Mouse (Mus musculus) intestine, embryonic 14.5 days (tissue): ENCODE results near the gene Mrpl54. TPM values are rescaled to one million over a fixed set of nuclear protein-coding genes. Genes with fewer than 3 reads are reported as not detected.

Experiments
- ATAC-seq: fragments of 200-750 bp; cut with Nextera tagmentation; replicated peaks from 2 replicates; pipeline ENCODE4 v1.8.0; 2017; ENCODE audit warnings: low read depth, moderate number of reproducible peaks, moderate TSS enrichment, moderate library complexity; ENCODE audit not compliant: low FRiP score, low TSS enrichment
- DNase-seq: peaks from one replicate; pipeline ENCODE4 v3.0.0-alpha.2; 2018; ENCODE audit warnings: low spot score
- H3K27ac ChIP-seq: fragments of 300-500 bp; sonication (generic); 2 replicates; pipeline ENCODE4 v1.5.1; 2014; ENCODE audit warnings: low read depth, mild to moderate bottlenecking, control low read depth
- H3K27me3 ChIP-seq: fragments of 300-500 bp; sonication (generic); replicated peaks from 2 replicates; pipeline ENCODE4 v1.6.1; 2014; ENCODE audit warnings: low read length, control low read depth; ENCODE audit not compliant: control insufficient read depth, insufficient read depth
- H3K36me3 ChIP-seq: fragments of 300-500 bp; sonication (generic); 2 replicates; pipeline ENCODE4 v1.6.1; 2014; ENCODE audit warnings: low read length, control low read depth; ENCODE audit not compliant: control insufficient read depth, insufficient read depth
- H3K4me1 ChIP-seq: fragments of 300-500 bp; sonication (generic); replicated peaks from 2 replicates; pipeline ENCODE4 v1.6.1; 2014; ENCODE audit warnings: low read length, control low read depth, mixed read lengths; ENCODE audit not compliant: control insufficient read depth, insufficient read depth
- H3K4me2 ChIP-seq: fragments of 300-500 bp; sonication (generic); 2 replicates; pipeline ENCODE4 v1.6.1; 2014; ENCODE audit warnings: low read length
- H3K4me3 ChIP-seq: fragments of 300-500 bp; sonication (generic); 2 replicates; pipeline ENCODE4 v1.5.1; 2014; ENCODE audit warnings: low read depth, low read length, control low read depth, mixed read lengths
- H3K9ac ChIP-seq: fragments of 300-500 bp; sonication (generic); 2 replicates; pipeline ENCODE4 v1.6.1; 2014; ENCODE audit warnings: mild to moderate bottlenecking, low read length
- H3K9me3 ChIP-seq: fragments of 300-500 bp; sonication (generic); 2 replicates; pipeline ENCODE4 v1.6.1; 2016; ENCODE audit warnings: low read length, control low read depth; ENCODE audit not compliant: control insufficient read depth
- whole genome bisulfite sequencing: fragments of 180-500 bp; shearing (Covaris S2); extraction: QIAGEN DNeasy Blood & Tissue Kit; methylation state at CpG from one replicate; pipeline ENCODE4 v1.1.7; 2014; 5-methylcytosine and 5-hydroxymethylcytosine counted together
- polyA plus RNA-seq: library from polyadenylated mRNA; unstranded; fragments of >200 nt; fragmentation: Nextera tagmentation; extraction: Ambion mirVana; gene quantifications from 2 replicates; pipeline ENCODE4 v1.2.1, GENCODE M21; 2014

Gene Mrpl54
- polyA plus RNA-seq, 1 experiment from 2014 or later = 260 TPM

- no peak overlapping the region; the same call in 1 of the 2 replicates for H3K27ac ChIP-seq
These were observed 31.8 kb upstream of the Mrpl54 start for GRCm38 (mm10) chr10:81298369-81299100.

GRCm38 (mm10) chr10:81297845-81298244, 31.1 kb upstream of the Mrpl54 start:
- Histone ChIP-seq H3K27me3 (no peaks in the 10 kb centered on the region), H3K4me3 (no peak overlapping the region), H3K9ac (no peak overlapping the region)

More at GRCm38 (mm10) chr10:81298369-81299100, 31.8 kb upstream of the Mrpl54 start:
- H3K4me3 ChIP-seq = no peak overlapping the region
- no peaks in the 10 kb centered on the region for H3K9me3 ChIP-seq
- peaks cover 48% of the 10 kb centered on the region for H3K4me1 ChIP-seq
- H3K27me3 ChIP-seq = no peaks in the 10 kb centered on the region
- H3K9ac ChIP-seq = no peak overlapping the region
- H3K36me3 ChIP-seq = no peaks in the 10 kb centered on the region
- ATAC-seq (no peak), DNase-seq (no peak)
- no peak overlapping the region for H3K4me2 ChIP-seq
- WGBS = 91% methylated on average over 17 of the region's 17 CpGs

GRCm38 (mm10) chr10:81297246-81297645, 30.5 kb upstream of the Mrpl54 start:
- H3K4me1 ChIP-seq = peaks cover 36% of the 10 kb centered on the region
- no peaks in the 10 kb centered on the region for H3K27me3 ChIP-seq
- no peak for DNase-seq
- no peak overlapping the region for H3K9ac ChIP-seq
- WGBS = 74% methylated on average over 6 of the region's 6 CpGs
- peak overlapping the region; percentile 51; the same call in 1 of the 2 replicates for H3K27ac ChIP-seq
- no peak for ATAC-seq
- no peaks in the 10 kb centered on the region for H3K36me3 ChIP-seq
- H3K9me3 ChIP-seq = no peaks in the 10 kb centered on the region
- H3K4me3 ChIP-seq = no peak overlapping the region
- H3K4me2 ChIP-seq = no peak overlapping the region

More at GRCm38 (mm10) chr10:81297845-81298244, 31.1 kb upstream of the Mrpl54 start:
- DNase-seq = no peak
- H3K4me2 ChIP-seq = no peak overlapping the region
- peak overlapping the region; percentile 51; the same call in 1 of the 2 replicates for H3K27ac ChIP-seq
- peaks cover 41% of the 10 kb centered on the region for H3K4me1 ChIP-seq
- no peaks in the 10 kb centered on the region for H3K36me3 ChIP-seq
- no peaks in the 10 kb centered on the region for H3K9me3 ChIP-seq
- no peak for ATAC-seq
- WGBS = 33% methylated on average over 10 of the region's 10 CpGs

GRCm38 (mm10) chr10:81295185-81295584, 28.5 kb upstream of the Mrpl54 start:
- no peak overlapping the region for H3K9ac ChIP-seq
- no peak overlapping the region for H3K4me3 ChIP-seq
- ATAC-seq = no peak
- H3K27me3 ChIP-seq = peaks cover 13% of the 10 kb centered on the region; the same call in 1 of the 2 replicates
- H3K36me3 ChIP-seq = no peaks in the 10 kb centered on the region
- 88% methylated on average over 6 of the region's 6 CpGs for WGBS
- no peak overlapping the region for H3K27ac ChIP-seq
- no peak overlapping the region for H3K4me2 ChIP-seq
- H3K9me3 ChIP-seq = no peaks in the 10 kb centered on the region
- peaks cover 42% of the 10 kb centered on the region for H3K4me1 ChIP-seq
- DNase-seq = no peak

GRCm38 (mm10) chr10:81294442-81294841, 27.7 kb upstream of the Mrpl54 start:
- Histone ChIP-seq H3K27ac (no peak overlapping the region), H3K4me3 (peak overlapping the region; percentile 90; the same call in 1 of the 2 replicates), H3K9ac (peak overlapping the region; percentile 83), H3K4me2 (peak overlapping the region; percentile 99), H3K9me3 (no peaks in the 10 kb centered on the region), H3K36me3 (no peaks in the 10 kb centered on the region), H3K4me1 (peaks cover 36% of the 10 kb centered on the region), H3K27me3 (peaks cover 20% of the 10 kb centered on the region; the same call in 1 of the 2 replicates)
- 45% methylated on average over 8 of the region's 8 CpGs for WGBS
- DNase-seq = no peak
- ATAC-seq = no peak

- Histone ChIP-seq H3K27me3 (peaks cover 20% of the 10 kb centered on the region; the same call in 1 of the 2 replicates), H3K4me1 (peaks cover 30% of the 10 kb centered on the region), H3K4me3 (peak overlapping the region; percentile 90), H3K9ac (peak overlapping the region; percentile 83), H3K4me2 (peak overlapping the region; percentile 99), H3K36me3 (no peaks in the 10 kb centered on the region), H3K9me3 (no peaks in the 10 kb centered on the region), H3K27ac (peak overlapping the region; percentile 81)
- DNase-seq (no peak), ATAC-seq (no peak)
- WGBS = 2% methylated on average over 25 of the region's 25 CpGs
These were observed 26.7 kb upstream of the Mrpl54 start for GRCm38 (mm10) chr10:81293334-81294030.

- peak; percentile 99 for DNase-seq
- Histone ChIP-seq H3K4me1 (peaks cover 27% of the 10 kb centered on the region), H3K9me3 (no peaks in the 10 kb centered on the region), H3K27ac (peak within 1 kb of the TSS; percentile 81), H3K9ac (peak within 1 kb of the TSS; percentile 83), H3K4me3 (peak within 1 kb of the TSS; percentile 90), H3K27me3 (peaks cover 20% of the 10 kb centered on the region; the same call in 1 of the 2 replicates), H3K4me2 (peak within 1 kb of the TSS; percentile 99), H3K36me3 (no peaks in the 10 kb centered on the region)
- peak; percentile 90 for ATAC-seq
- under 1% methylated on average over 80 of the region's 80 CpGs for WGBS
These were observed 26.0 kb upstream of the Mrpl54 start, which contains the start of gene Pip5k1c for GRCm38 (mm10) chr10:81292554-81293333. TSS of gene Pip5k1c (plus strand) at chr10:81292963.

GRCm38 (mm10) chr10:81291511-81292104, 24.9 kb upstream of the Mrpl54 start, which contains the start of gene Tjp3:
TSS of gene Tjp3 (minus strand) at chr10:81291581.
- peaks cover 20% of the 10 kb centered on the region; the same call in 1 of the 2 replicates for H3K27me3 ChIP-seq
- peak within 1 kb of the TSS; percentile 40 for H3K4me2 ChIP-seq
- DNase-seq = no peak
- 0 out of 2 replicates have a peak within 1 kb of the TSS, but pooled peaks have one; percentile 5 for H3K9ac ChIP-seq
- H3K36me3 ChIP-seq = no peaks in the 10 kb centered on the region
- H3K4me3 ChIP-seq = peak within 1 kb of the TSS; percentile 19
- ATAC-seq = no peak
- WGBS = 69% methylated on average over 9 of the region's 9 CpGs
- no peaks in the 10 kb centered on the region for H3K9me3 ChIP-seq
- H3K4me1 ChIP-seq = peaks cover 24% of the 10 kb centered on the region
- 0 out of 2 replicates have a peak within 1 kb of the TSS, but pooled peaks have one; percentile 22 for H3K27ac ChIP-seq
